Mouse (Mus musculus): Measurements from ENCODE around the gene Lrrc46. TPM values are rescaled to one million over a fixed set of nuclear protein-coding genes. Genes with fewer than 3 reads are reported as not detected.
A peak's percentile ranks its signal among the peaks of the same experiment; 100 is the strongest.

Gene Lrrc46
- polyA plus RNA-seq, 1 experiment from 2014 or later: 0.66 TPM

- H3K27ac ChIP-seq (ENCODE audit: poor library complexity, severe bottlenecking): no peak overlapping the region
- ATAC-seq (ENCODE audit: insufficient number of reproducible peaks, low FRiP score): no peak
- no peak overlapping the region; the same call in 1 of the 2 replicates for H3K9ac ChIP-seq
- H3K4me3 ChIP-seq: no peak overlapping the region
- no peak overlapping the region for H3K4me2 ChIP-seq
- no peaks in the 10 kb centered on the region for H3K27me3 ChIP-seq (replicated peaks)
- peaks cover 18% of the 10 kb centered on the region for H3K4me1 ChIP-seq (replicated peaks)
- 78% methylated on average over 8 of the region's 8 CpGs for WGBS
- H3K9me3 ChIP-seq (replicated peaks): no peaks in the 10 kb centered on the region
- H3K36me3 ChIP-seq: peaks cover 53% of the 10 kb centered on the region
These were observed 7.0 kb upstream of the Lrrc46 start for GRCm38 (mm10) chr11:97048090-97048650.

- Histone ChIP-seq H3K9ac (no peak overlapping the region), H3K9me3 (replicated peaks) (no peaks in the 10 kb centered on the region), H3K4me3 (no peak overlapping the region), H3K36me3 (peaks cover 44% of the 10 kb centered on the region), H3K4me2 (no peak overlapping the region), H3K27me3 (replicated peaks) (no peaks in the 10 kb centered on the region), H3K27ac (ENCODE audit: poor library complexity, severe bottlenecking) (no peak overlapping the region), H3K4me1 (replicated peaks) (peaks cover 15% of the 10 kb centered on the region)
- 81% methylated on average over 7 of the region's 7 CpGs for WGBS
- ATAC-seq (ENCODE audit: insufficient number of reproducible peaks, low FRiP score): no peak
These were observed 4.7 kb upstream of the Lrrc46 start for GRCm38 (mm10) chr11:97045861-97046260.

GRCm38 (mm10) chr11:97044902-97045301 is 3.7 kb upstream of the Lrrc46 start:
- Histone ChIP-seq H3K9me3 (replicated peaks) (no peaks in the 10 kb centered on the region), H3K4me3 (no peak overlapping the region), H3K4me1 (replicated peaks) (peaks cover 12% of the 10 kb centered on the region), H3K27ac (ENCODE audit: poor library complexity, severe bottlenecking) (no peak overlapping the region), H3K4me2 (no peak overlapping the region), H3K27me3 (replicated peaks) (no peaks in the 10 kb centered on the region), H3K36me3 (peaks cover 44% of the 10 kb centered on the region), H3K9ac (no peak overlapping the region)
- ATAC-seq (ENCODE audit: insufficient number of reproducible peaks, low FRiP score): no peak
- 90% methylated on average over 8 of the region's 8 CpGs for WGBS

- Histone ChIP-seq H3K9me3 (replicated peaks) (no peaks in the 10 kb centered on the region), H3K27me3 (replicated peaks) (0 out of 2 replicates have a peak, but pooled peaks cover 4% of the 10 kb centered on the region), H3K4me1 (replicated peaks) (peaks cover 12% of the 10 kb centered on the region), H3K9ac (0 out of 2 replicates have a peak overlapping the region, but pooled peaks have one; percentile 14), H3K36me3 (peaks cover 19% of the 10 kb centered on the region), H3K4me3 (peak overlapping the region; percentile 98), H3K27ac (ENCODE audit: poor library complexity, severe bottlenecking) (no peak overlapping the region), H3K4me2 (peak overlapping the region; percentile 96)
- no peak for ATAC-seq (ENCODE audit: insufficient number of reproducible peaks, low FRiP score)
- WGBS: 40% methylated on average over 12 of the region's 12 CpGs
These were observed 746 bp downstream of the Lrrc46 start for GRCm38 (mm10) chr11:97040301-97041021.

- Histone ChIP-seq H3K27me3 (replicated peaks) (0 out of 2 replicates have a peak, but pooled peaks cover 4% of the 10 kb centered on the region), H3K4me3 (no peak overlapping the region), H3K27ac (ENCODE audit: poor library complexity, severe bottlenecking) (no peak overlapping the region), H3K9ac (no peak overlapping the region), H3K36me3 (peaks cover 6% of the 10 kb centered on the region; the same call in 1 of the 2 replicates), H3K4me1 (replicated peaks) (peaks cover 12% of the 10 kb centered on the region), H3K9me3 (replicated peaks) (no peaks in the 10 kb centered on the region), H3K4me2 (no peak overlapping the region)
- no peak for ATAC-seq (ENCODE audit: insufficient number of reproducible peaks, low FRiP score)
- WGBS: 55% methylated on average over 7 of the region's 7 CpGs
These were observed 2.3 kb downstream of the Lrrc46 start for GRCm38 (mm10) chr11:97038881-97039280.

- 0 out of 2 replicates have a peak, but pooled peaks cover 4% of the 10 kb centered on the region for H3K27me3 ChIP-seq (replicated peaks)
- no peaks in the 10 kb centered on the region for H3K9me3 ChIP-seq (replicated peaks)
- WGBS: 73% methylated on average over 5 of the region's 5 CpGs
- H3K36me3 ChIP-seq: peaks cover 16% of the 10 kb centered on the region; the same call in 1 of the 2 replicates
- no peak overlapping the region for H3K4me3 ChIP-seq
- no peak overlapping the region for H3K4me2 ChIP-seq
- no peak overlapping the region for H3K9ac ChIP-seq
- H3K4me1 ChIP-seq (replicated peaks): peaks cover 3% of the 10 kb centered on the region; the same call in 1 of the 2 replicates
- no peak for ATAC-seq (ENCODE audit: insufficient number of reproducible peaks, low FRiP score)
- no peak overlapping the region for H3K27ac ChIP-seq (ENCODE audit: poor library complexity, severe bottlenecking)
These were observed 5.1 kb downstream of the Lrrc46 start for GRCm38 (mm10) chr11:97036141-97036540.

- peaks cover 8% of the 10 kb centered on the region for H3K4me1 ChIP-seq (replicated peaks)
- no peaks in the 10 kb centered on the region for H3K9me3 ChIP-seq (replicated peaks)
- 91% methylated on average over 4 of the region's 4 CpGs for WGBS
- ATAC-seq (ENCODE audit: insufficient number of reproducible peaks, low FRiP score): no peak
- peaks cover 16% of the 10 kb centered on the region; the same call in 1 of the 2 replicates for H3K36me3 ChIP-seq
- no peak overlapping the region for H3K4me2 ChIP-seq
- H3K9ac ChIP-seq: no peak overlapping the region
- H3K27me3 ChIP-seq (replicated peaks): 0 out of 2 replicates have a peak, but pooled peaks cover 4% of the 10 kb centered on the region
- no peak overlapping the region for H3K27ac ChIP-seq (ENCODE audit: poor library complexity, severe bottlenecking)
- H3K4me3 ChIP-seq: no peak overlapping the region
These were observed 7.4 kb downstream of the Lrrc46 start for GRCm38 (mm10) chr11:97033781-97034180.

- Histone ChIP-seq H3K9me3 (replicated peaks) (no peaks in the 10 kb centered on the region), H3K4me3 (no peak overlapping the region), H3K4me2 (no peak overlapping the region), H3K27me3 (replicated peaks) (0 out of 2 replicates have a peak, but pooled peaks cover 4% of the 10 kb centered on the region), H3K9ac (0 out of 2 replicates have a peak overlapping the region, but pooled peaks have one; percentile 14), H3K4me1 (replicated peaks) (peaks cover 8% of the 10 kb centered on the region), H3K27ac (ENCODE audit: poor library complexity, severe bottlenecking) (no peak overlapping the region), H3K36me3 (peaks cover 16% of the 10 kb centered on the region; the same call in 1 of the 2 replicates)
- ATAC-seq (ENCODE audit: insufficient number of reproducible peaks, low FRiP score): no peak
- WGBS: 88% methylated on average over 4 of the region's 4 CpGs
These were observed 8.7 kb downstream of the Lrrc46 start for GRCm38 (mm10) chr11:97032499-97032898.

GRCm38 (mm10) chr11:97031977-97032376 is 9.2 kb downstream of the Lrrc46 start:
- H3K9me3 ChIP-seq (replicated peaks): no peaks in the 10 kb centered on the region
- peaks cover 8% of the 10 kb centered on the region for H3K4me1 ChIP-seq (replicated peaks)
- ATAC-seq (ENCODE audit: insufficient number of reproducible peaks, low FRiP score): no peak
- H3K36me3 ChIP-seq: peaks cover 16% of the 10 kb centered on the region; the same call in 1 of the 2 replicates
- WGBS: 63% methylated on average over 12 of the region's 12 CpGs
- 0 out of 2 replicates have a peak, but pooled peaks cover 4% of the 10 kb centered on the region for H3K27me3 ChIP-seq (replicated peaks)
- no peak overlapping the region for H3K4me2 ChIP-seq
- H3K4me3 ChIP-seq: no peak overlapping the region
- H3K9ac ChIP-seq: no peak overlapping the region
- no peak overlapping the region for H3K27ac ChIP-seq (ENCODE audit: poor library complexity, severe bottlenecking)

GRCm38 (mm10) chr11:97030426-97030825 is 10.8 kb downstream of the Lrrc46 start:
- Histone ChIP-seq H3K4me3 (peak overlapping the region; percentile 71), H3K9ac (peak overlapping the region; percentile 72), H3K4me1 (replicated peaks) (peaks cover 16% of the 10 kb centered on the region), H3K27ac (ENCODE audit: poor library complexity, severe bottlenecking) (no peak overlapping the region), H3K36me3 (peaks cover 16% of the 10 kb centered on the region; the same call in 1 of the 2 replicates), H3K9me3 (replicated peaks) (no peaks in the 10 kb centered on the region), H3K4me2 (peak overlapping the region; percentile 86), H3K27me3 (replicated peaks) (no peaks in the 10 kb centered on the region)
- ATAC-seq (ENCODE audit: insufficient number of reproducible peaks, low FRiP score): no peak
- WGBS: 23% methylated on average over 15 of the region's 15 CpGs

GRCm38 (mm10) chr11:97029686-97030417 is 11.4 kb downstream of the Lrrc46 start, which contains the start of gene Scrn2:
Gene Scrn2, plus strand, starts transcription at chr11:97029938.
- Histone ChIP-seq H3K36me3 (peaks cover 16% of the 10 kb centered on the region; the same call in 1 of the 2 replicates), H3K9ac (peak within 1 kb of the TSS; percentile 72), H3K4me2 (peak within 1 kb of the TSS; percentile 86), H3K27me3 (replicated peaks) (peaks cover 5% of the 10 kb centered on the region), H3K4me1 (replicated peaks) (peaks cover 18% of the 10 kb centered on the region), H3K4me3 (peak within 1 kb of the TSS; percentile 71), H3K9me3 (replicated peaks) (no peaks in the 10 kb centered on the region), H3K27ac (ENCODE audit: poor library complexity, severe bottlenecking) (peak within 1 kb of the TSS; percentile 45; the same call in 1 of the 2 replicates)
- 2% methylated on average over 25 of the region's 25 CpGs for WGBS
- peak; percentile 50 for ATAC-seq (ENCODE audit: insufficient number of reproducible peaks, low FRiP score)
